Mouse (Mus musculus): ENCODE data around the gene Lrrc49. TPM values are rescaled to one million over a fixed set of nuclear protein-coding genes. Genes with fewer than 3 reads are reported as not detected.

Gene Lrrc49
- total RNA-seq, 1 experiment from 2014 or later: 11.9 TPM

- ATAC-seq (replicated peaks; ENCODE audit: low read depth, poor library complexity, severe bottlenecking): no peak
These were observed 79.9 kb downstream of the Lrrc49 start for GRCm38 (mm10) chr9:60608086-60608485.

GRCm38 (mm10) chr9:60604971-60605370 lies 83.0 kb downstream of the Lrrc49 start:
- ATAC-seq (replicated peaks; ENCODE audit: low read depth, poor library complexity, severe bottlenecking): no peak

DNA sequence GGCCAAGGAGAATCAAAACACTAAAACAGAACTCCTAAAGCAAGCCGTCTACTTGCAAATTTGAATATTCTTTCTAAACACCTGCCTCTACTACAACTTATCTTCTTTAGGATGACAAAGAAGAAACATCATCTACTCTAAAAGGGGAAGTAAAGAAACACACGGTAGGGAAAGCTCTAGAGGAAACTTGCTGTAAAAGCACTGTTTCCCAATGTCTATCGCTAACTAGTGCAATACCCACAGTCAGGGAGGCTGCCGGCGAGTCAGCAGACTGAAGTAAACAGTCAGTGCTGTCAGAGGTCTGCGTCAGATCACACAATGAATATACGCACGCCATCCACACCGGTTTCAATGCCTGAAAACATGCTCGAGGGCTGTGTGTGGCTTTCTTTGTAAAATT lies 86.0 kb downstream of the Lrrc49 start:
- no peak for ATAC-seq (replicated peaks; ENCODE audit: low read depth, poor library complexity, severe bottlenecking)

GRCm38 (mm10) chr9:60600273-60600672 lies 87.7 kb downstream of the Lrrc49 start:
- ATAC-seq (replicated peaks; ENCODE audit: low read depth, poor library complexity, severe bottlenecking): 0 out of 2 replicates have a peak, but pooled peaks have one; percentile 25

DNA sequence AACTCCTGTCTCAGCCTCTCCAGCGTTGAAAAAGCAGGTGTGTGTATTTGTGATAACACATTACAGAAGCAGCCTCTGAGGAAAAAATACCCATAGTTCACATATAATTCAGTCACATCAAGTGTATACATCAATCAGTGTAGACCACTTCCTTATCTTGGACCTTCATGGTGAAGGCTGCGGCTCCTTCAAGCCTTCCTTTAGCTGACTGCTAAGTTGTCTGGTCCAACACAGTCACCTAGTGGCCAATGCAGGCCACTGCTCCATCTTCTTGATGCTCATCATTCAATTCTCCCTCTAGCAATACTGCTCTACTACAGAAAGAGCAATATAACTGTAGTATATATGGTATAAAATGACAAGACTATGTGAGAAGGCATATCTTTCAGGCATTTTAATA lies 88.5 kb downstream of the Lrrc49 start:
- peak; percentile 89 for ATAC-seq (replicated peaks; ENCODE audit: low read depth, poor library complexity, severe bottlenecking)

GRCm38 (mm10) chr9:60595406-60595805 lies 92.6 kb downstream of the Lrrc49 start:
- no peak for ATAC-seq (replicated peaks; ENCODE audit: low read depth, poor library complexity, severe bottlenecking)

DNA sequence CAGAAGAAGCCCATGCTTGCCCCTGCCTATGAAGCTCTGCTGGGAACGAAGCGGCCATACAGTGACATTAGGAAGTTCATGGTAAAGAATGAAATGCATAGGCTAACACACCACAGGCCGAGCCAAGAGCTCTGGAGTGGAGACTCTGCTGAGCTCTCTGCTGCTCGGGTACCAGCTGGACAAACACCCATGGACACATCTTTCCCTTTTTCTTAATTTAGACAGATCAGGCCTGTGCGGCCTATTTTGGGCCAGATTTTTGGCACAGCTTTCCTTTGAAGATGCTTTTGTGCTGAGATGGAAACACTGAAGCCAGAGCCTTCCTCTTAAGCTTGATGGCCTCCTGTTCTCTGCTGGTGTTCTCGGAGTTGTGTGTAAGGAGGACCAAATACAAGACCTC lies 95.0 kb downstream of the Lrrc49 start:
- ATAC-seq (replicated peaks; ENCODE audit: low read depth, poor library complexity, severe bottlenecking): no peak

GRCm38 (mm10) chr9:60592363-60592762 lies 95.6 kb downstream of the Lrrc49 start:
- ATAC-seq (replicated peaks; ENCODE audit: low read depth, poor library complexity, severe bottlenecking): no peak

DNA sequence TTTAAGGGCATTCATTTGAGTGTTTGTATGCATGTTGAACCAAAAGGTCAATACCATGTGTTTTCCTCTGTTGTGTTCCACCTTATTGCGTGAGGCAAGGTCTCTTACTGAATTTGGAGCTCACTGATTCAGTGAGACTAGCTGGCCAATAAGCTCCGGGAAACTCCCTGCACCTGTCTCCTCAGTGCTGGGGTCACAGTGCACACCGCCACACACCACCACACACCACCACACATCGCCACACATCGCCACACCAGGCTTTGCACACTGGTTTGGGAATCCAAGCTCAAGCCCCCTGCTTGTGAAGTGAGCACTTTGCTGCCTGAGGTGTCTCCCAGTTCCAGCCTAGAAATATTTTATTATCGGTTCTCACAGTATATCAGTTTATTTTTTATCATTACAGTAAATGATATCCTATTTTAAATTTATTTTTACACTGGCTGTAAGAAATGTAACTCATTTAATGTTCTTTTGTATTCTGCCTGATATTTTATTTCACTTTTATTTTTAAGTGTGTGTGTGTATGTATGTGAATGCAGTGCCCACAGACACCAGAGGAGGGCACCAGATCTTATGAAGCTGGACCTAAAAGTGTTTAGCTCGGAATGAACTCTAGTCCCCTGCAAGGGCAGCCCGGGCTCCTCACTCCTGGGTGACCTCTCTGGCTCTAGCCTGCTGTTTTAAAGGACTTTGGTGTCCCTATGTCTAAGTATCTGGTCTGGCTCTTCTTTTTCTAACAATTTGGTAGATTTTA lies 96.9 kb downstream of the Lrrc49 start:
- ATAC-seq (replicated peaks; ENCODE audit: low read depth, poor library complexity, severe bottlenecking): no peak

DNA sequence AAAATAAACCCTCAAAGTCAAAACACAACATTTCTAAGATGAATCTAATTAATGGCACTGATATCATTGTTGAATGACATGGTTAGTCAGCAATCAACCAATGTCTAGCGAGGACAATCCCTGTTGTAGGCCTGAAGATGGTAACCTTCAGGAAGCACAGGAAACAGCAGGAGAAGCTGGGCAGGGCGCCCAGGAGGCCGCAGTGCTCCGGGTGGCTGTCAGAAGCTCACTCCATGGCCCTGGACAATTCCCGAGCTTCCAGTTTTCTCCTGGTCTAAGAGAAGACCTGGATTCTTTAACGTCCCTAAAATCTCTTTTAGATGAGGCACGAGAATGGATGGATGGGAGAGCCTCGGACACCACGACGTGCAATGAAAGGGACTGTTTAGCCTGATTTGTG lies 99.0 kb downstream of the Lrrc49 start:
- no peak for ATAC-seq (replicated peaks; ENCODE audit: low read depth, poor library complexity, severe bottlenecking)

- no peak for ATAC-seq (replicated peaks; ENCODE audit: low read depth, poor library complexity, severe bottlenecking)
These were observed 101.0 kb downstream of the Lrrc49 start for GRCm38 (mm10) chr9:60586920-60587319.

GRCm38 (mm10) chr9:60585206-60585605 lies 102.8 kb downstream of the Lrrc49 start:
- ATAC-seq (replicated peaks; ENCODE audit: low read depth, poor library complexity, severe bottlenecking): no peak

GRCm38 (mm10) chr9:60582553-60582952 lies 105.4 kb downstream of the Lrrc49 start:
- ATAC-seq (replicated peaks; ENCODE audit: low read depth, poor library complexity, severe bottlenecking): no peak

- ATAC-seq (replicated peaks; ENCODE audit: low read depth, poor library complexity, severe bottlenecking): no peak
These were observed 114.9 kb downstream of the Lrrc49 start for GRCm38 (mm10) chr9:60573011-60573410.

DNA sequence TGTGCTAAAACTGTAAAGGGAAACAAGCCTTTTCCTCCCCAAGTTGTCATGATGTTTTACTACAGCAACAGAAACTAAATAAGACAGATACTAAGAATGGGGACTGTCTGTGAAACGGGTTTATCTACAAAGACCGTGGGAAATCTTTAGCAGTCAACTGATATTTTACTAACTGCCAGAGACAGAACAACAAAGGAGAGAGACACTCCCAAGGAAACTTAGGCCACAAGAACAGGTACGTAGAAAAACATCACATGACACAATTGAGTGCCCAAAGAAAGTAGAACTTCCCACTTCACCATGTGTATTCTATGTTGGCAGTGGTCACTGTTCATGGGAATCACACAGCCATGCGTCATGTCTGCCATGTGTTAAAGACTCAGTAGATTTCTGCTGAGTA lies 116.2 kb downstream of the Lrrc49 start:
- no peak for ATAC-seq (replicated peaks; ENCODE audit: low read depth, poor library complexity, severe bottlenecking)

DNA sequence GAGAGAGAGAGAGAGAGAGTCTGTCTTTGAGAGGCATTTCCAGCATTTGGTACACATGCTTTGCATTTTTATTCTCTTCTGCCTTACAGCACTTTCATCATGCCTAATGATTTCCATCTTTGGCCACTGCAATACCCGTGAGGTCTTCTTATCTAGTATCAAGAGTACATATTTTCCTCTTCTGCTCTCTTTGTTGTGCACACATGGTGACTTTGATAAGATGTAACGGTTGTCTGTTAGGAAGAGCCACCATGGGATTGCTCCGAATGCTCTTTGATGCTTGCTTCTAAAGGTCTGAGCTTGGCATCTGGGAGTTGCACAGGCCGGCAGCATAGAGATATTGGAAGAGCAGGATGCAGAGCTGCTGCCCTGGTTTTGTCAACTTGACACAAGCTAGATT lies 116.9 kb downstream of the Lrrc49 start:
- no peak for ATAC-seq (replicated peaks; ENCODE audit: low read depth, poor library complexity, severe bottlenecking)

- ATAC-seq (replicated peaks; ENCODE audit: low read depth, poor library complexity, severe bottlenecking): no peak
These were observed 118.6 kb downstream of the Lrrc49 start for GRCm38 (mm10) chr9:60569366-60569765.

DNA sequence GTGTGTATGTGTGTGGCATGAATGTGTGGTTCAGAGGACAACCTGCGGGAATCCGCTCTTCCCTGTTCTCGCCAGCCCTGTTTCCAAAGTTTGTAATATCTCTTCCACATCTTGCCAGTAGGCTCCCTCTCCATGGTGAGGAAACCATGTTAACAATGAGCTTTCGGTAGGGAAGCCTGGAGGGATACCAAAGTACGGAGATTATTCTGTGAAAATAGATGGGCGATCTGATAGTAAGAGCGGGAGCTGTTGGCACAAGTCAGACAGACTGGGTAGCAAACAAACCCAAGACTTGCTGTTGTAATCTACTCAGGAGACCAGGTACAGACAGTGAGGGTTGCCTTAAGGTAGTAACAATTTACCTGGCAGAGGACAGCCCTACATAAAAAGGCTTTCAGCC lies 124.1 kb downstream of the Lrrc49 start:
- ATAC-seq (replicated peaks; ENCODE audit: low read depth, poor library complexity, severe bottlenecking): no peak

DNA sequence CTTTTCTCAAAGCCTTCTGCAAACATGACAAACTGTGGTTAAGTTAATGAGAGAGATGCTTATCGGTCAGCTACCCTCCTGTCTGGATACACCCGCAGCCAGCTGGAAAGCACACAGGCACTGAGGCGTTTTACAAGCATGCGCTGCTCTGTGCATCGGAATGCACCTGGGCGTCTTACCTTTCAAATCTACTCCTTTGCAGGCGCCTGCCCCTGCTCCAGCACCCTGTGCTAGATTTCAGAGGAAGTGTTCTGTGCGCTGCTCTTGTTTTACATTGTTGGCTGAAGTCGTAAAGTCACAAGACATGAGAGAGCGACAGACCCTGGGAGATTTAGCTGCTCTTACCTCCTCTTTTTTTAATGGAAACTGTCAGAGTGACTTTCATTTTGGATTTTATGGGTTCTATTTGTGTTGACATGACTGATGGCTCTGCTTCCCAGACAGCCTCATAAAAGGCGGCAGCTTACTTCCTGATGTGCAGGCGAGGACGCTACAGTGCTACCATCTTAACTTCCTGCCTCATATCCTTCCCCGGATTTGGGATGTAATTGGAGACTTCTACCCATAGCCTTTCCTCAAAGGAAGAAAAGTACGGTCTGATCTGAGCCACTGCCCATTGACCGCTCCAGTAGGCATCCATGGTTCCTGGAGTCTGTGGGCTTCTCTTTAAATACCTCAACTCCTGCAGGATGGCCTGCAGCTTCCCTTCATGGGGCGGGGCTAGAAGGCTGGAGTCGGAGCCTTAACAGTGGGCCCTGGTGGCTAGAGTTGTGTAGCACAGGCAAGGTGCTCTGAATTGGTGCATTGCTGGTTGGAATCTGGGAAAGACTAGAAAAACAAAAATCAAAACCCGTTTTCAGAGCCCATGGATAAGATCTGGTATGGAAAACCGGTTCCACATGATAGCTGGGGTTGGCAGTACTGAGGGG lies 125.3 kb downstream of the Lrrc49 start:
- ATAC-seq (replicated peaks; ENCODE audit: low read depth, poor library complexity, severe bottlenecking): peak; percentile 91

DNA sequence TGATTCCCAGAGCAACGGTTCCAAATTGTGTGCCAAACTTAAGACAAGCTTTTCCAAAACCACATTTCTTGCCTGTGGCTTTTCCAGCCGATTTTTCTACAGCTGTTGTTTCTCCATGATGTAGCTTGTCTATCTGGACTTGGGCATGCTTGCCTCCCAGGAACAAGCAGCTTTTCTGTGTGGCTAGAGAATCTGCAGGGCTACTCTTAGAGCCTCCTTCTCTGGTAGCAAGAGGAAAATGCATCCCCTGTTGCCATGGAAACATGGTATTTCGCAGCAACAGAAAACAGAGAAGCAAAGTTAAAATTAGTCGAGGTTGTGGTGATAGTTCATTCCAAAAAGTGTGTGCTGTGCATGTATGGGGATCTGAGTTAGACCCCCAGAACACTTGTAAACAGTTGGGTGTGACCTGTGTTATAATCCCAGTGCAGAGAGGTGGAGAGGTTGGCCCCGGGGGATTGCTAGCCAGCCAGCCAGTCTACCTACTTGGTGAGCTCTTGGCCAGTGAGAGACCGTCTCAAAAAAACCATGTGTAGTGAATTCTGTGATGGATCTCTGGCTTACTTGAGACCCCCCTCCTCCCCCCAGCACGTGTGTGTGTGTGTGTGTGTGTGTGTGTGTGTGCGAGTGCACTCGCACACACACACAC lies 126.2 kb downstream of the Lrrc49 start:
- ATAC-seq (replicated peaks; ENCODE audit: low read depth, poor library complexity, severe bottlenecking): no peak

DNA sequence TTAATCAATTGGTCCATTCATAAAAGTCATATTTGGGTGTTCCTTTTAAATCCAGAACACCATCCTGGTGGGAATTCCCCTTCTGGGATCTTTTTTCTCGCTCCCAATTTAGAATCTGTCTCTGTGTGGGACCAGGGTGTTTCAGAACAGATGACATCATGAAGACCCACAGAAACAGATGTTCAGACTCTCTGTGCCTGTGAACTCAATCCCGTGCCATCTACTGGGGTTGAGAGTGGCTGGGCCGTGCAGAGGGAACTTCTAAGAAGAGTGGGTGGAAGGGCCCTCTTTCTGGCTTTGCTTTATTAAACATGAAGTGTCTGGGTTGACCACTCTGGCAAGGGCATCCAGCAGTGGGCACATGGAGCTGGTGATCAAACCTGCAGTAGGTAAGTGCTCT lies 129.5 kb downstream of the Lrrc49 start:
- no peak for ATAC-seq (replicated peaks; ENCODE audit: low read depth, poor library complexity, severe bottlenecking)

All from common myeloid progenitor, adult 5-6 weeks (primary cell).